Comparison of ENCODE assay signal across 10 mouse cellular contexts in the genomic region with DNA sequence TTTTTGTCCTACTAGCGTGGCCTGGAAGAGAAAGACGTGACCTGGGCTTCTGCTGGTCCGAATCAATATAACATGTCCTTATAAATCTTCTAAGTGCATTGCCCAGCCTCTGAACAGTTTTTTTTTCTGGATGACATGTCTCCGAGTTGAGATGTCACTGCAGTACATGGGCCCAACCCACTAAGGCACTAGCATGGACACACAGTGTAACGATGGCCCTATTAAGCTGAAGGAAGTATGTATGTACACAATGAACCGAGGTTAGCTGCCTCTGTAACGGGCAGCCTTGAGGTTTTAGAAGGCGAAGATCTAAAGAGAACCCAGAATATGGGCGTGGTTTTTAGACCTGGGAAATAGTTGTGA. TPM values are rescaled to one million over a fixed set of nuclear protein-coding genes. Genes with fewer than 3 reads are reported as not detected.
DNase-seq lines count a peak whose midpoint lies in the region; ATAC-seq lines count a peak whose summit lies in the region.
"Had no signal": no experiment of that assay in that cellular context is flagged by ENCODE, and none has a peak within 500 bp of the region (broad histone marks: within the 10 kb centered on the region; RNA-seq: fewer than 3 reads in every experiment).

No protein-coding gene starts in this region.

- peak overlapping the region; percentile 81 for H3K9ac ChIP-seq in neural tube, embryonic 11.5 days (ENCODE audit: low read length)
- peak overlapping the region; percentile 79 for H3K9ac ChIP-seq in limb, embryonic 12.5 days (replicated peaks)
- peak overlapping the region; percentile 74 for H3K9ac ChIP-seq in stomach, embryonic 14.5 days (replicated peaks; ENCODE audit: low read depth, low read length)

- H3K36me3 ChIP-seq in neural tube, embryonic 11.5 days (ENCODE audit: control insufficient read depth, insufficient read depth, low read length), result no peaks in the 10 kb centered on the region
- H3K36me3 ChIP-seq in limb, embryonic 12.5 days, result peaks cover 10% of the 10 kb centered on the region; the same call in 1 of the 2 replicates
- H3K36me3 ChIP-seq in stomach, embryonic 14.5 days (ENCODE audit: control insufficient read depth, insufficient read depth, low read length), result peaks cover 8% of the 10 kb centered on the region; the same call in 1 of the 2 replicates

- H3K27ac ChIP-seq in neural tube, embryonic 11.5 days (ENCODE audit: low read depth, low read length), result peak overlapping the region; percentile 46; the same call in 1 of the 2 replicates
- peak overlapping the region; percentile 82; the same call in 1 of the 2 replicates for H3K27ac ChIP-seq in limb, embryonic 12.5 days
- peak overlapping the region; percentile 86 for H3K27ac ChIP-seq in stomach, embryonic 14.5 days (ENCODE audit: low read length)

- ATAC-seq in neural tube, embryonic 11.5 days (ENCODE audit: insufficient read depth, low FRiP score, low TSS enrichment), result no peak
- peak; percentile 20; the same call in 1 of the 2 replicates for ATAC-seq in erythroblast, adult 5-6 weeks (replicated peaks; ENCODE audit: low FRiP score, poor library complexity, severe bottlenecking)
- ATAC-seq in limb, embryonic 12.5 days (ENCODE audit: insufficient number of reproducible peaks, insufficient read depth, low FRiP score, low TSS enrichment, low read depth), result 0 out of 2 replicates have a peak, but pooled peaks have one; percentile 24
- 0 out of 2 replicates have a peak, but pooled peaks have one; percentile 21 for ATAC-seq in stomach, embryonic 14.5 days (ENCODE audit: insufficient number of reproducible peaks, insufficient read depth, low FRiP score, low read depth)
- ATAC-seq in monocyte, adult 5-6 weeks (replicated peaks; ENCODE audit: insufficient number of reproducible peaks, low FRiP score, low TSS enrichment, poor library complexity, severe bottlenecking), result no peak

- H3K9me3 ChIP-seq in neural tube, embryonic 11.5 days (ENCODE audit: control insufficient read depth, low read length), result no peaks in the 10 kb centered on the region
- no peaks in the 10 kb centered on the region for H3K9me3 ChIP-seq in limb, embryonic 12.5 days
- no peaks in the 10 kb centered on the region for H3K9me3 ChIP-seq in stomach, embryonic 14.5 days (ENCODE audit: control insufficient read depth, low read depth, low read length)

- WGBS in neural tube, embryonic 11.5 days, result 9% methylated on average over 9 of the region's 9 CpGs
- 11% methylated on average over 9 of the region's 9 CpGs for WGBS in limb, embryonic 12.5 days
- 5% methylated on average over 9 of the region's 9 CpGs for WGBS in stomach, embryonic 14.5 days

- H3K27me3 ChIP-seq in neural tube, embryonic 11.5 days (ENCODE audit: control insufficient read depth, insufficient read depth, low read length), result no peaks in the 10 kb centered on the region
- no peaks in the 10 kb centered on the region for H3K27me3 ChIP-seq in limb, embryonic 12.5 days
- H3K27me3 ChIP-seq in stomach, embryonic 14.5 days (ENCODE audit: control insufficient read depth, insufficient read depth, low read length), result no peaks in the 10 kb centered on the region

- H3K4me2 ChIP-seq in neural tube, embryonic 11.5 days (ENCODE audit: low read depth), result peak overlapping the region; percentile 89
- H3K4me2 ChIP-seq in limb, embryonic 12.5 days, result peak overlapping the region; percentile 82
- H3K4me2 ChIP-seq in stomach, embryonic 14.5 days (replicated peaks; ENCODE audit: low read depth, low read length), result peak overlapping the region; percentile 61

- peak overlapping the region; percentile 95 for H3K4me3 ChIP-seq in neural tube, embryonic 11.5 days (ENCODE audit: low read depth, low read length)
- peak overlapping the region; percentile 92 for H3K4me3 ChIP-seq in limb, embryonic 12.5 days (replicated peaks)
- H3K4me3 ChIP-seq in stomach, embryonic 14.5 days (ENCODE audit: low read depth, low read length), result peak overlapping the region; percentile 91

- no peak for DNase-seq in neural tube, embryonic 11.5 days (ENCODE audit: low spot score)
- no peak for DNase-seq in neural tube, embryonic 10.5 days (ENCODE audit: extremely low spot score, low spot score)
- no peak for DNase-seq in urinary bladder, postnatal 25 days (ENCODE audit: low spot score)
- no peak for DNase-seq in adrenal gland, adult 8-10 months

- H3K4me1 ChIP-seq in neural tube, embryonic 11.5 days (ENCODE audit: control insufficient read depth, insufficient read depth, low read length), result peaks cover 6% of the 10 kb centered on the region; the same call in 1 of the 2 replicates
- H3K4me1 ChIP-seq in limb, embryonic 12.5 days (replicated peaks), result peaks cover 10% of the 10 kb centered on the region; the same call in 1 of the 2 replicates
- peaks cover 6% of the 10 kb centered on the region for H3K4me1 ChIP-seq in stomach, embryonic 14.5 days (ENCODE audit: control insufficient read depth, insufficient read depth, low read length)

RNA-seq across cellular contexts. Expression of gene Exoc1, which starts 0.6 kb away (rescaled TPM):
- 51.2 and 54.6 TPM in 2 replicates for polyA plus RNA-seq in neural tube, embryonic 11.5 days (2014; fragmentation: Nextera tagmentation; extraction: Ambion mirVana)
- 23.1 and 32.4 TPM in 2 replicates for total RNA-seq in erythroblast, adult 5-6 weeks (2015; ENCODE audit: low replicate concordance)
- 16.2 and 18.7 TPM in 2 replicates for total RNA-seq in erythroblast, adult 5-6 weeks (2017; ENCODE audit: low replicate concordance)
- 43.7 and 44.5 TPM in 2 replicates for polyA plus RNA-seq in limb, embryonic 12.5 days (2016; fragmentation: Nextera tagmentation; extraction: Ambion mirVana)
- polyA plus RNA-seq in stomach, embryonic 14.5 days (2014; fragmentation: Nextera tagmentation; extraction: Ambion mirVana), result 34.9 and 40.2 TPM in 2 replicates
- 100 to 1,000 TPM in 1 of 4 experiments, 10 to 100 TPM in 3; 56.2 to 101 (median 72.2) TPM for total RNA-seq in adrenal gland, adult 8-10 months (2022)
- 71.5 to 89.2 TPM (median 82.8 TPM) in 3 replicates for total RNA-seq in monocyte, adult 5-6 weeks (2017)

RNA-seq across cellular contexts. Expression of gene Gm7271, which starts 45.8 kb away (rescaled TPM):
- 6.3 and 9.4 TPM in 2 replicates for polyA plus RNA-seq in neural tube, embryonic 11.5 days (2014; fragmentation: Nextera tagmentation; extraction: Ambion mirVana)
- not detected in 2 replicates for total RNA-seq in erythroblast, adult 5-6 weeks (2015; ENCODE audit: low replicate concordance)
- not detected in 2 replicates for total RNA-seq in erythroblast, adult 5-6 weeks (2017; ENCODE audit: low replicate concordance)
- polyA plus RNA-seq in limb, embryonic 12.5 days (2016; fragmentation: Nextera tagmentation; extraction: Ambion mirVana), result not detected in 2 replicates
- polyA plus RNA-seq in stomach, embryonic 14.5 days (2014; fragmentation: Nextera tagmentation; extraction: Ambion mirVana), result not detected in 2 replicates
- total RNA-seq in adrenal gland, adult 8-10 months (2022), result not detected
- total RNA-seq in monocyte, adult 5-6 weeks (2017), result not detected in 3 replicates
- total RNA-seq: common myeloid progenitor, adult 5-6 weeks; neutrophil, adult 5-6 weeks had no signal

RNA-seq across cellular contexts. Expression of gene Cep135, which starts 58.8 kb away (rescaled TPM):
- 9.3 and 10.7 TPM in 2 replicates for polyA plus RNA-seq in neural tube, embryonic 11.5 days (2014; fragmentation: Nextera tagmentation; extraction: Ambion mirVana)
- 4.0 and 9.4 TPM in 2 replicates for total RNA-seq in erythroblast, adult 5-6 weeks (2015; ENCODE audit: low replicate concordance)
- total RNA-seq in erythroblast, adult 5-6 weeks (2017; ENCODE audit: low replicate concordance), result 13.7 and 15.8 TPM in 2 replicates
- 11.0 and 11.4 TPM in 2 replicates for polyA plus RNA-seq in limb, embryonic 12.5 days (2016; fragmentation: Nextera tagmentation; extraction: Ambion mirVana)
- 9.5 and 9.6 TPM in 2 replicates for polyA plus RNA-seq in stomach, embryonic 14.5 days (2014; fragmentation: Nextera tagmentation; extraction: Ambion mirVana)
- 1 to 10 TPM; 3.7 to 7.3 (median 5.6) TPM for total RNA-seq in adrenal gland, adult 8-10 months (2022)
- total RNA-seq in monocyte, adult 5-6 weeks (2017), result 22.8 to 29.1 TPM (median 26.8 TPM) in 3 replicates

Comparison
In these comparisons a context has a peak if more than half of its experiments do, and no peak if none do; other contexts are left out.
1. ATAC-seq: peak in erythroblast, adult 5-6 weeks (single experiment), limb, embryonic 12.5 days (single experiment) and stomach, embryonic 14.5 days (single experiment); none in neural tube, embryonic 11.5 days (single experiment) and monocyte, adult 5-6 weeks (single experiment).
2. Peak in every context shown above with its lines, with median percentiles within 50 percentile points of each other: H3K27ac ChIP-seq, H3K4me2 ChIP-seq, H3K4me3 ChIP-seq and H3K9ac ChIP-seq.